Mouse (Mus musculus) testis, adult 2 months (tissue): Measurements from ENCODE around the gene Ublcp1.

Source experiments
- CTCF ChIP-seq: fragments of 200-500 bp; IDR thresholded peaks from 2 replicates; pipeline ENCODE4 v1.5.1; 2012; ENCODE audit warnings: low read depth, mild to moderate bottlenecking, inconsistent platforms, low read length, moderate library complexity; ENCODE audit not compliant: control insufficient read depth, insufficient read depth, insufficient replicate concordance
- POLR2A ChIP-seq: fragments of 200-500 bp; IDR thresholded peaks from 2 replicates; pipeline ENCODE4 v1.6.1; 2012; ENCODE audit warnings: low read depth, mild to moderate bottlenecking, inconsistent platforms, low read length, moderate library complexity; ENCODE audit not compliant: control insufficient read depth

GRCm38 (mm10) chr11:44475467-44475866 is 5.2 kb upstream of the Ublcp1 start:
- TF ChIP-seq POLR2A (no peak), CTCF (no peak)
